Mouse (Mus musculus) heart, adult 2 months (tissue): Measurements from ENCODE around the gene Pparg.

Experiments
- CTCF ChIP-seq: fragments of 200-600 bp; IDR thresholded peaks from 2 replicates; pipeline ENCODE4 v1.8.1; 2022; ENCODE audit warnings: antibody characterized with exemption, mild to moderate bottlenecking, moderate library complexity
- POLR2A ChIP-seq: fragments of 200-500 bp; IDR thresholded peaks from 2 replicates; pipeline ENCODE4 v1.6.1; 2011; ENCODE audit warnings: mild to moderate bottlenecking, low read depth, low read length, control low read depth; ENCODE audit not compliant: insufficient read depth

- TF ChIP-seq CTCF (no peak), POLR2A (no peak)
These were observed 79.7 kb downstream of the Pparg start for GRCm38 (mm10) chr6:115440231-115441006.
